In the genomic region with DNA sequence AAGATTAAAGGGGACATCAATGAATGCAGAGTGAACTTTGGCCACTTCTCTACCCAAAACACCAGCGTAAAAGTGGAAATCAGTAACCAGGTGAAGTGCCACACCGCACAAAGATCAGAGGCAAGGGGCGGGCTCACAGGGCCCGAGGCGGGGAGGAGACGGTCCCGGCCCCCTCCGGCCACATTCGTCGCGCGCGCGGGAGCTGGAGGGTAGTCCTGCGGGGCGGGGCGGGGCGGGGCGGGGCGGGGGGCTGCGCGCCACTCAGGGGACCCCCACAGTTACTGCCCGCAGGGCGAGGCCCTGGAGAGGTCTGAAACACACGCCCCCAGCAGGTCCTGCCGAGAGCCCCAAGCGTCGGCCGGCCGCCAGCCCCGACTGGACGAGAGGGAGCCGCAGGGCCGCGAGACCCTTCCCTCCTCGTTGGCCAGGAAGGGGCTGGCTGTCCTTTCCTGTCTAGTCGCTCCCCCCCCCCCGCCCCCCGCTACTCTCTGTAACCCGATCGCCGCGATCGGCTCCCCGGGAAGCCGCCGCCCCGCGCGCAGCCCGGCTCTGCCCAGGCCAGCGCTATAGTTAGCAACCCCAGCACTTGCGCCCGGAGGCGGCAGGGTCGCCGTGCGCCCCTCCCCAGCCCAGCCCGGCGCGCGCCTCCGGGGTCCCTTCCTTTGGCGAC, we compare ENCODE assay signal across 7 mouse cellular contexts. TPM values are rescaled to one million over a fixed set of nuclear protein-coding genes. Genes with fewer than 3 reads are reported as not detected.
DNase-seq lines count a peak whose midpoint lies in the region; ATAC-seq and TF ChIP-seq lines count a peak whose summit lies in the region.

No protein-coding gene starts in this region.

- peak overlapping the region; percentile 79 for H3K4me2 ChIP-seq in forebrain, postnatal 0 days (ENCODE audit: low read depth)
- peak overlapping the region; percentile 82 for H3K4me2 ChIP-seq in hindbrain, embryonic 12.5 days (replicated peaks)
- H3K4me2 ChIP-seq in midbrain, embryonic 16.5 days (ENCODE audit: low read length), result peak overlapping the region; percentile 67

- peak overlapping the region; percentile 69 for H3K9ac ChIP-seq in forebrain, postnatal 0 days
- peak overlapping the region; percentile 84 for H3K9ac ChIP-seq in hindbrain, embryonic 12.5 days
- peak overlapping the region; percentile 86 for H3K9ac ChIP-seq in midbrain, embryonic 16.5 days (ENCODE audit: low read depth, low read length)

- no peaks in the 10 kb centered on the region for H3K27me3 ChIP-seq in forebrain, postnatal 0 days (ENCODE audit: insufficient read depth, low read length)
- 0 out of 2 replicates have a peak, but pooled peaks cover 2% of the 10 kb centered on the region for H3K27me3 ChIP-seq in hindbrain, embryonic 12.5 days
- no peaks in the 10 kb centered on the region for H3K27me3 ChIP-seq in midbrain, embryonic 16.5 days (ENCODE audit: control insufficient read depth, insufficient read depth, low read depth, low read length)

- H3K4me1 ChIP-seq in forebrain, postnatal 0 days (ENCODE audit: insufficient read depth), result no peaks in the 10 kb centered on the region
- peaks cover 13% of the 10 kb centered on the region for H3K4me1 ChIP-seq in hindbrain, embryonic 12.5 days
- H3K4me1 ChIP-seq in midbrain, embryonic 16.5 days (ENCODE audit: control insufficient read depth, insufficient read depth, low read length), result 0 out of 2 replicates have a peak, but pooled peaks cover 2% of the 10 kb centered on the region

- H3K27ac ChIP-seq in forebrain, postnatal 0 days (ENCODE audit: low read depth, low read length), result peak overlapping the region; percentile 76
- peak overlapping the region; percentile 95 for H3K27ac ChIP-seq in hindbrain, embryonic 12.5 days
- peak overlapping the region; percentile 85 for H3K27ac ChIP-seq in midbrain, embryonic 16.5 days (ENCODE audit: low read length)

- DNase-seq in Muller cell, postnatal 12 days (ENCODE audit: inconsistent ontology term), result peak; percentile 69
- peak; percentile 85 for DNase-seq in adrenal gland, postnatal 14 days
- DNase-seq in forebrain, postnatal 0 days, result no peak
- peak; percentile 68 for DNase-seq in liver
- DNase-seq in urinary bladder, postnatal 10 days (ENCODE audit: low spot score), result peak; percentile 26

- no peak for TF ChIP-seq CTCF in forebrain, postnatal 0 days (IDR thresholded peaks at IDR 0.05; ENCODE audit: low read depth)

- peak overlapping the region; percentile 81 for H3K4me3 ChIP-seq in forebrain, postnatal 0 days (ENCODE audit: low read depth, low read length)
- H3K4me3 ChIP-seq in hindbrain, embryonic 12.5 days, result peak overlapping the region; percentile 78
- peak overlapping the region; percentile 86 for H3K4me3 ChIP-seq in midbrain, embryonic 16.5 days (ENCODE audit: low read depth, low read length)

- under 1% methylated on average over 57 of the region's 64 CpGs for WGBS in forebrain, postnatal 0 days
- under 1% methylated on average over 45 of the region's 64 CpGs for WGBS in hindbrain, embryonic 12.5 days
- 0% methylated on average over 35 of the region's 64 CpGs for WGBS in midbrain, embryonic 16.5 days

- H3K9me3 ChIP-seq in forebrain, postnatal 0 days (ENCODE audit: low read length), result no peaks in the 10 kb centered on the region
- H3K9me3 ChIP-seq in hindbrain, embryonic 12.5 days (replicated peaks), result no peaks in the 10 kb centered on the region
- no peaks in the 10 kb centered on the region for H3K9me3 ChIP-seq in midbrain, embryonic 16.5 days (replicated peaks; ENCODE audit: control insufficient read depth, low read length, poor library complexity, severe bottlenecking)

- H3K36me3 ChIP-seq in forebrain, postnatal 0 days (ENCODE audit: insufficient read depth), result no peaks in the 10 kb centered on the region
- no peaks in the 10 kb centered on the region for H3K36me3 ChIP-seq in hindbrain, embryonic 12.5 days
- H3K36me3 ChIP-seq in midbrain, embryonic 16.5 days (ENCODE audit: control insufficient read depth, insufficient read depth, low read length), result no peaks in the 10 kb centered on the region

- peak; percentile 74 for ATAC-seq in forebrain, postnatal 0 days
- ATAC-seq in hindbrain, embryonic 12.5 days (ENCODE audit: low FRiP score), result peak; percentile 90
- peak; percentile 86 for ATAC-seq in midbrain, embryonic 16.5 days

RNA-seq across cellular contexts. Expression of a gene that starts 0.9 kb away (rescaled TPM):
- 72.7 and 89.6 TPM in 2 replicates for total RNA-seq in adrenal gland, postnatal 14 days (2021)
- total RNA-seq in forebrain, postnatal 0 days (2014; rRNA removed), result 16.2 and 18.2 TPM in 2 replicates
- polyA plus RNA-seq in forebrain, postnatal 0 days (2015; fragmentation: Nextera tagmentation; extraction: Ambion mirVana), result 25.5 and 38.2 TPM in 2 replicates
- polyA plus RNA-seq in hindbrain, embryonic 12.5 days (2016; fragmentation: Nextera tagmentation; extraction: Ambion mirVana), result 74.1 and 77.4 TPM in 2 replicates
- polyA plus RNA-seq in midbrain, embryonic 16.5 days (2015; fragmentation: Nextera tagmentation; extraction: Ambion mirVana), result 41.7 and 43.7 TPM in 2 replicates
